Mouse (Mus musculus) lung, postnatal 0 days (tissue): Measurements from ENCODE around the gene a. TPM values are rescaled to one million over a fixed set of nuclear protein-coding genes. Genes with fewer than 3 reads are reported as not detected.
"Not testable (repeated sequence)": the region's sequence is repeated elsewhere in the genome, so short reads cannot be mapped to it uniquely, and the experiment has no call there.

ENCODE experiments used
- ATAC-seq: fragments of 200-750 bp; cut with Nextera tagmentation; 2 replicates; pipeline ENCODE4 v1.8.0; 2017; ENCODE audit warnings: moderate library complexity
- DNase-seq: peaks from one replicate; pipeline ENCODE4 v3.0.0-alpha.2; 2016; ENCODE audit warnings: low spot score
- H3K27ac ChIP-seq: fragments of 300-500 bp; sonication (generic); 2 replicates; pipeline ENCODE4 v1.5.1; 2014; ENCODE audit warnings: antibody characterized with exemption, mild to moderate bottlenecking, low read length, mixed read lengths
- H3K27me3 ChIP-seq: fragments of 300-500 bp; sonication (generic); replicated peaks from 2 replicates; pipeline ENCODE4 v1.6.1; 2014; ENCODE audit warnings: low read length, mixed read lengths; ENCODE audit not compliant: insufficient read depth
- H3K36me3 ChIP-seq: fragments of 300-500 bp; sonication (generic); 2 replicates; pipeline ENCODE4 v1.6.1; 2014; ENCODE audit warnings: low read length, mixed read lengths; ENCODE audit not compliant: insufficient read depth
- H3K4me1 ChIP-seq: fragments of 300-500 bp; sonication (generic); 2 replicates; pipeline ENCODE4 v1.6.1; 2014; ENCODE audit warnings: antibody characterized with exemption, low read depth, low read length, mixed read lengths; ENCODE audit not compliant: insufficient read depth
- H3K4me2 ChIP-seq: fragments of 300-500 bp; sonication (generic); replicated peaks from 2 replicates; pipeline ENCODE4 v1.6.1; 2014; ENCODE audit warnings: low read depth, mild to moderate bottlenecking, low read length, moderate library complexity, mixed read lengths
- H3K4me3 ChIP-seq: fragments of 300-500 bp; sonication (generic); 2 replicates; pipeline ENCODE4 v1.5.1; 2014; ENCODE audit warnings: low read depth, low read length
- H3K9ac ChIP-seq: fragments of 300-500 bp; sonication (generic); replicated peaks from 2 replicates; pipeline ENCODE4 v1.6.1; 2014; ENCODE audit warnings: low read depth, mild to moderate bottlenecking
- H3K9me3 ChIP-seq: fragments of 300-500 bp; sonication (generic); 2 replicates; pipeline ENCODE4 v1.6.1; 2016; ENCODE audit warnings: low read length, mixed read lengths
- CTCF ChIP-seq: IDR thresholded peaks from 2 replicates; pipeline ENCODE4 v1.5.1; 2016; ENCODE audit warnings: antibody characterized with exemption, mild to moderate bottlenecking
- EP300 ChIP-seq: IDR thresholded peaks from 2 replicates; pipeline ENCODE4 v1.6.1; 2016; ENCODE audit warnings: antibody characterized with exemption, mild to moderate bottlenecking, control low read depth
- WGBS: fragments of 180-500 bp; shearing (Covaris S2); extraction: QIAGEN DNeasy Blood & Tissue Kit; methylation state at CpG from one replicate; pipeline ENCODE4 v1.1.7; 2014; 5-methylcytosine and 5-hydroxymethylcytosine counted together
- polyA plus RNA-seq: library from polyadenylated mRNA; unstranded; fragments of >200 nt; fragmentation: Nextera tagmentation; extraction: Ambion mirVana; gene quantifications from 2 replicates; pipeline ENCODE4 v1.2.1, GENCODE M21; 2015

a gene
- polyA plus RNA-seq, 1 experiment from 2014 or later: not detected

GRCm38 (mm10) chr2:154909789-154910188 is 118.6 kb downstream of the a start:
- H3K27ac ChIP-seq: no peak overlapping the region
- H3K4me2 ChIP-seq: no peak overlapping the region
- no peaks in the 10 kb centered on the region for H3K9me3 ChIP-seq
- H3K9ac ChIP-seq: no peak overlapping the region
- no peaks in the 10 kb centered on the region for H3K4me1 ChIP-seq
- ATAC-seq (no peak), DNase-seq (no peak)
- 77% methylated on average over 6 of the region's 6 CpGs for WGBS
- H3K27me3 ChIP-seq: no peaks in the 10 kb centered on the region
- no peak overlapping the region for H3K4me3 ChIP-seq
- TF ChIP-seq CTCF (peak; percentile 32; the same call in 1 of the 2 replicates), EP300 (no peak)
- H3K36me3 ChIP-seq: no peaks in the 10 kb centered on the region

DNA sequence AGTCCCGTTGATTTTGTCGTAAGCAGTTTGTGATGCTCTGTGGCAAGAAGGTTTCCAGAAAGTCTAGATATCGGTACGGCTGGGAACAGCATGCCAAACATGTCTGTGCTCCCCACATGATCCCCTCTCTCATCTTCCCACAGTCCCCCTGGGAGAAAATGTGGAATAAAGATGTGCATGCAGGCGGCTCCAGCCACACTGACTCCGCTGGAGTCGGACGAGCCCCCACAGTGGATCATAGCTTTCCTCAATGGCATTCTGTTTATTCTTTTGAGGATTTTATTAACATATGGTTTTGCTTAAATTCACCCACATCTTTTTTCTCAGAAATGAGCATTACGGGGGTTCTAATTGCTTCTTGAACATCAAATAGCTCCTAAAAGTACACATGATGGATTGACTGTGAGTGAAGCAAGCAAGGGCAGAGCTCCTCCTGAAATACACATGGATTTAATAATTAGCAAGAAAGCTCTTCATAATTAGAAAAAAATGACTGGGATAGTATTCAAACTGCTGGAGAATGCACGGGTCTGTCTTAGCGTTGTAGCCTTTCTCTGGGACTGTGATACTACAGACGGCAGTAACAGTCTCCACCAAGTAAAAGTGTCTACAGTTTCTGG is 124.8 kb downstream of the a start:
- H3K9ac ChIP-seq: no peak overlapping the region
- H3K4me2 ChIP-seq: no peak overlapping the region
- no peaks in the 10 kb centered on the region for H3K36me3 ChIP-seq
- ATAC-seq (no peak), DNase-seq (peak; percentile 10)
- TF ChIP-seq EP300 (0 out of 2 replicates have a peak, but pooled peaks have one; percentile 16), CTCF (no peak)
- no peaks in the 10 kb centered on the region for H3K27me3 ChIP-seq
- H3K4me3 ChIP-seq: no peak overlapping the region
- H3K4me1 ChIP-seq: no peaks in the 10 kb centered on the region
- no peaks in the 10 kb centered on the region for H3K9me3 ChIP-seq
- H3K27ac ChIP-seq: no peak overlapping the region
- WGBS: 56% methylated on average over 12 of the region's 12 CpGs

DNA sequence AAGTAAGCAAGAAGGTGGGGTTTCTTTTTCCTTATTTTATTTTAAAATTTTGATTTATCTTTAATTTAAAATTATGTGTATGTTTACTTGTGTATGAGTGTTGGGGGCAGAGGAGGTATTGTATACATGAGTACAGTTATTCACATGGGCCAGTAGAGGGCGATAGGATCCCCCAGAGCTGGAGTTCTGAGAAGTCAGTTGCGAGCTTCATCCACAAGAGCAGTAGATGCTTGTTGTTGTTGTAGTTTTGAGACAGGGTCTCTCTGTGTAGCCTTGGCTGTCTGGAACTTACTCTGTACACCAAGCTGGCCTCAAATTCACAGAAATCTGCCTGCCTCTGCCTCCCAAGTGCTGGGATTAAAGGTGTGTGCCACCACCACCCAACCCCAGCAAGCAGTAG is 125.3 kb downstream of the a start:
- WGBS: 3% methylated on average over 2 of the region's 2 CpGs
- H3K4me3 ChIP-seq: no peak overlapping the region
- H3K9me3 ChIP-seq: no peaks in the 10 kb centered on the region
- peak; percentile 41; the same call in 1 of the 2 replicates for ATAC-seq
- H3K4me2 ChIP-seq: no peak overlapping the region
- H3K9ac ChIP-seq: no peak overlapping the region
- no peaks in the 10 kb centered on the region for H3K4me1 ChIP-seq
- H3K27ac ChIP-seq: no peak overlapping the region
- H3K27me3 ChIP-seq: no peaks in the 10 kb centered on the region
- no peak for TF ChIP-seq EP300
- TF ChIP-seq CTCF: peak; percentile 75
- H3K36me3 ChIP-seq: no peaks in the 10 kb centered on the region
- DNase-seq: peak; percentile 77

DNA sequence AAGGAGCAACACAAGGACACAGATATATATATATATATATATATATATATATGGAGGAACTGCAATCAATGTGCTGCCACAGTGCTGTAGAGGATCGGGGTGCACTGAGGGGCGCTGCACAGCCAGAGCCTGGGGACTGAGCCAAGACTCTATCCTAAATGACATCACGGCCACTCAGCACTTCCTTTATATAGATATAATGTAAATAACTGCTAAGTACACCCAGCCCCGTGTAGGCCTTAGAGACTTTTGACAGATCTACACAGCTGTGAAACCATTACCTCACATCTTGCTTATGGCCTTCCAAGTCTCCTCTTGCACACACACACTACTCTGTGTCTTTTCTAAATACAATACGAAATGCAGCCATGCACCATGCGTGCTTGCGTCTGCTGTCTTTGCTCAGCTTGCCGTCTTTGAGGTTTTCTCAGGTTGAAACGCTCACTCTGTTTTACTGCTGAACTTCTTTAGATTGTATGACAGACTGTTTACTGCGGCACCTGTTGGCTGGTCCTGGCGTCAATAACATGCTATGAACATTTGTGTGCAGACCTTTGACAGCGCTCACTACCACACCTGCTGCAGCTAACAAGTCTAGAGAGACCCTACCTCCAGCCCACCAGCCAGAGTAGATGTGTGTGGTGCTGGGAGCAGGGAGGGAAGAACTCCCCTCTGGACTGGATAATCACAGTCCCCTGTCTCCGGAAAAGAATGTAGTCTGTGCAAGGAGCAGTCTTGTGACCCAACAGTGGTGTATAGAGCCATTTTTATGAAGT is 126.9 kb downstream of the a start:
- ATAC-seq: peak; percentile 43
- Histone ChIP-seq H3K4me2 (no peak overlapping the region), H3K27me3 (no peaks in the 10 kb centered on the region), H3K4me1 (no peaks in the 10 kb centered on the region), H3K36me3 (no peaks in the 10 kb centered on the region), H3K4me3 (no peak overlapping the region), H3K27ac (no peak overlapping the region), H3K9me3 (no peaks in the 10 kb centered on the region), H3K9ac (no peak overlapping the region)
- WGBS: 52% methylated on average over 13 of the region's 13 CpGs
- TF ChIP-seq CTCF (no peak), EP300 (no peak)
- peak; percentile 23 for DNase-seq

DNA sequence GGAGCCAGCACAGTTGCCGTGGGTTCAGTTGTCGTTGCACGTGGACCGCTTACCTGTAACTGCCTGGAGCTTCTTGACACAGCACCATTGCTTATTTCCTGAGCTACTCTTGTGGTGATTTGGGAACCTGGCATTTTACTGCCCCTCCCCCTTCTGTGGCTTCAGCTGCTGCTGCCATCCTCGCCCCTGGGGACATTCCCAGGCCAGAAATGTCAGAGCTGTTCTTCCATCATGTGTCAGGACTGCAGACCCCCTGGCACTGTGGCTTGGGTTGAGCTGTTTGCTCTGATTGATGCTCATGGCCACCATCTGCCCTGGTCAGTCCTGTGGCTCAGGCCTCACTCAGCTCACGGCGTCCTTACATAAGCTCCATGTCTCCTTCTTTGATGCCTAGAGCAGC is 129.7 kb downstream of the a start:
- H3K4me2 ChIP-seq: no peak overlapping the region
- H3K27ac ChIP-seq: no peak overlapping the region
- TF ChIP-seq EP300: no peak
- WGBS: 79% methylated on average over 7 of the region's 7 CpGs
- H3K4me1 ChIP-seq: no peaks in the 10 kb centered on the region
- no peaks in the 10 kb centered on the region for H3K9me3 ChIP-seq
- no peaks in the 10 kb centered on the region for H3K36me3 ChIP-seq
- ATAC-seq (no peak), DNase-seq (no peak)
- no peaks in the 10 kb centered on the region for H3K27me3 ChIP-seq
- no peak overlapping the region for H3K4me3 ChIP-seq
- H3K9ac ChIP-seq: no peak overlapping the region

GRCm38 (mm10) chr2:154922134-154922533 is 130.9 kb downstream of the a start:
- not testable (repeated sequence) for H3K4me3 ChIP-seq, H3K4me2 ChIP-seq, H3K9me3 ChIP-seq, H3K27me3 ChIP-seq, H3K27ac ChIP-seq, H3K36me3 ChIP-seq, ATAC-seq, DNase-seq, H3K9ac ChIP-seq, H3K4me1 ChIP-seq
- no CpG with 5 or more reads among the region's 4 CpGs for WGBS
